Mouse (Mus musculus): ENCODE measurements at regions not wholly inside any gene's neighbourhood (a gene's known extent, or its start where the extent isn't known, plus 50 kb on each side); places are given as distances from the start of the nearest gene placed in this dataset.

GRCm38 (mm10) chr11:55773283-55773682 is 165.3 kb upstream of the Glra1 start:
- Histone ChIP-seq H3K79me2 (ENCODE audit: control insufficient read depth, insufficient read depth, low read length) (no peaks in the 10 kb centered on the region), H3K36me3 (ENCODE audit: control insufficient read depth, insufficient read depth, low read length) (no peaks in the 10 kb centered on the region), H3K27ac (replicated peaks; ENCODE audit: insufficient read depth, low read depth, low read length) (no peak overlapping the region), H3K27me3 (ENCODE audit: control insufficient read depth, insufficient read depth, low read length) (no peaks in the 10 kb centered on the region), H3K4me3 (ENCODE audit: insufficient read depth, low read depth, low read length) (no peak overlapping the region), H3K4me1 (ENCODE audit: control insufficient read depth, insufficient read depth, low read length) (no peaks in the 10 kb centered on the region), H3K9ac (ENCODE audit: low read depth, low read length) (no peak overlapping the region)
- TF ChIP-seq CTCF (IDR thresholded peaks at IDR 0.05; ENCODE audit: low read depth, low read length) = no peak
- TF ChIP-seq POLR2A (IDR thresholded peaks at IDR 0.05; ENCODE audit: extremely low read depth, insufficient read depth, low read length) = no peak
- DNase-seq (ENCODE audit: extremely low read depth, low read depth, low spot score) = no peak
- WGBS = 62% methylated on average over 1 of the region's 1 CpGs

- H3K27ac ChIP-seq (replicated peaks; ENCODE audit: insufficient read depth, low read depth, low read length) = no peak overlapping the region
- TF ChIP-seq CTCF (IDR thresholded peaks at IDR 0.05; ENCODE audit: low read depth, low read length) (no peak), POLR2A (IDR thresholded peaks at IDR 0.05; ENCODE audit: extremely low read depth, insufficient read depth, low read length) (no peak)
- no peaks in the 10 kb centered on the region for H3K79me2 ChIP-seq (ENCODE audit: control insufficient read depth, insufficient read depth, low read length)
- H3K27me3 ChIP-seq (ENCODE audit: control insufficient read depth, insufficient read depth, low read length) = no peaks in the 10 kb centered on the region
- H3K9ac ChIP-seq (ENCODE audit: low read depth, low read length) = no peak overlapping the region
- H3K4me3 ChIP-seq (ENCODE audit: insufficient read depth, low read depth, low read length) = no peak overlapping the region
- no peaks in the 10 kb centered on the region for H3K4me1 ChIP-seq (ENCODE audit: control insufficient read depth, insufficient read depth, low read length)
- WGBS = 70% methylated on average over 5 of the region's 5 CpGs
- H3K36me3 ChIP-seq (ENCODE audit: control insufficient read depth, insufficient read depth, low read length) = no peaks in the 10 kb centered on the region
- no peak for DNase-seq (ENCODE audit: extremely low read depth, low read depth, low spot score)
These were observed 164.5 kb upstream of the Glra1 start for GRCm38 (mm10) chr11:55772538-55772937.

- no peak overlapping the region for H3K27ac ChIP-seq (replicated peaks; ENCODE audit: insufficient read depth, low read depth, low read length)
- DNase-seq (ENCODE audit: extremely low read depth, low read depth, low spot score) = no peak
- no peak overlapping the region for H3K4me3 ChIP-seq (ENCODE audit: insufficient read depth, low read depth, low read length)
- 82% methylated on average over 13 of the region's 13 CpGs for WGBS
- H3K27me3 ChIP-seq (ENCODE audit: control insufficient read depth, insufficient read depth, low read length) = no peaks in the 10 kb centered on the region
- H3K9ac ChIP-seq (ENCODE audit: low read depth, low read length) = no peak overlapping the region
- no peaks in the 10 kb centered on the region for H3K79me2 ChIP-seq (ENCODE audit: control insufficient read depth, insufficient read depth, low read length)
- no peaks in the 10 kb centered on the region for H3K4me1 ChIP-seq (ENCODE audit: control insufficient read depth, insufficient read depth, low read length)
- H3K36me3 ChIP-seq (ENCODE audit: control insufficient read depth, insufficient read depth, low read length) = no peaks in the 10 kb centered on the region
- TF ChIP-seq CTCF (IDR thresholded peaks at IDR 0.05; ENCODE audit: low read depth, low read length) (no peak), POLR2A (IDR thresholded peaks at IDR 0.05; ENCODE audit: extremely low read depth, insufficient read depth, low read length) (no peak)
These were observed 164.1 kb upstream of the Glra1 start for GRCm38 (mm10) chr11:55772107-55772506.

GRCm38 (mm10) chr11:55764846-55765245 is 156.8 kb upstream of the Glra1 start:
- no peaks in the 10 kb centered on the region for H3K27me3 ChIP-seq (ENCODE audit: control insufficient read depth, insufficient read depth, low read length)
- no peak overlapping the region for H3K9ac ChIP-seq (ENCODE audit: low read depth, low read length)
- no peaks in the 10 kb centered on the region for H3K4me1 ChIP-seq (ENCODE audit: control insufficient read depth, insufficient read depth, low read length)
- H3K27ac ChIP-seq (replicated peaks; ENCODE audit: insufficient read depth, low read depth, low read length) = no peak overlapping the region
- H3K4me3 ChIP-seq (ENCODE audit: insufficient read depth, low read depth, low read length) = no peak overlapping the region
- H3K36me3 ChIP-seq (ENCODE audit: control insufficient read depth, insufficient read depth, low read length) = no peaks in the 10 kb centered on the region
- 91% methylated on average over 1 of the region's 1 CpGs for WGBS
- TF ChIP-seq CTCF (IDR thresholded peaks at IDR 0.05; ENCODE audit: low read depth, low read length) = no peak
- TF ChIP-seq POLR2A (IDR thresholded peaks at IDR 0.05; ENCODE audit: extremely low read depth, insufficient read depth, low read length) = no peak
- H3K79me2 ChIP-seq (ENCODE audit: control insufficient read depth, insufficient read depth, low read length) = no peaks in the 10 kb centered on the region
- no peak for DNase-seq (ENCODE audit: extremely low read depth, low read depth, low spot score)

Measured in liver, adult 2 months (tissue).